Mouse (Mus musculus) heart, postnatal 36 days (tissue): ENCODE measurements around the gene Tmem208. TPM values are rescaled to one million over a fixed set of nuclear protein-coding genes. Genes with fewer than 3 reads are reported as not detected.

Experiments used
- DNase-seq, 2 experiments: peaks; one replicate each; pipeline ENCODE4 v3.0.0; 2021 to 2022
- intact Hi-C: fragments of 180-260 bp; cut with DNase I; formaldehyde crosslinking; loops from one replicate; pipeline ENCODE4 v1.15.1; 2025
- total RNA-seq, 2 experiments: library from RNA; stranded (reverse); gene quantifications; 2 replicates each; pipeline ENCODE4 v1.2.3; 2021

The Tmem208 gene
- total RNA-seq, 2 experiments from 2014 or later: 22.1 to 24.0 TPM

- peak; percentile 41 to 51 for DNase-seq
- intact Hi-C loops: no loop called here
Observed at GRCm38 (mm10) chr8:105348450-105349095, 22.4 kb downstream of the Tmem208 start, which contains the start of gene Slc9a5. TSS of gene Slc9a5 (plus strand) at chr8:105348843.

GRCm38 (mm10) chr8:105349096-105349771 lies 23.1 kb downstream of the Tmem208 start:
- DNase-seq: no peak
- intact Hi-C loops: no loop called here

- intact Hi-C loops: no loop called here
Observed at GRCm38 (mm10) chr8:105350186-105350585, 24.0 kb downstream of the Tmem208 start.

GRCm38 (mm10) chr8:105353583-105354135 lies 27.5 kb downstream of the Tmem208 start:
- no peak for DNase-seq
- intact Hi-C loops: no loop called here

More at GRCm38 (mm10) chr8:105350186-105350585, 24.0 kb downstream of the Tmem208 start:
- no peak for DNase-seq

GRCm38 (mm10) chr8:105354549-105354948 lies 28.4 kb downstream of the Tmem208 start:
- intact Hi-C loops: no loop called here
- no peak for DNase-seq

GRCm38 (mm10) chr8:105355179-105356024 lies 29.2 kb downstream of the Tmem208 start:
- peak in 1 of 2 experiments; percentile 42 for DNase-seq
- intact Hi-C loops: loop anchor here (5.0 kb wide), 1 partner anchor 197 kb away; no protein-coding TSS in a partner anchor

GRCm38 (mm10) chr8:105356681-105357080 lies 30.5 kb downstream of the Tmem208 start:
- no peak for DNase-seq

GRCm38 (mm10) chr8:105359208-105359607 lies 33.1 kb downstream of the Tmem208 start:
- intact Hi-C loops: loop anchor here (2.0 to 5.0 kb wide), 3 partner anchors 38 to 193 kb away; no protein-coding TSS in a partner anchor
- DNase-seq: no peak

More at GRCm38 (mm10) chr8:105356681-105357080, 30.5 kb downstream of the Tmem208 start:
- intact Hi-C loops: loop anchor here (5.0 kb wide), 1 partner anchor 196 kb away; no protein-coding TSS in a partner anchor

- no peak for DNase-seq
Observed at GRCm38 (mm10) chr8:105359646-105360045, 33.5 kb downstream of the Tmem208 start.

GRCm38 (mm10) chr8:105361751-105362702 lies 35.9 kb downstream of the Tmem208 start:
- DNase-seq: peak; percentile 25 to 45
- intact Hi-C loops: no loop called here

More at GRCm38 (mm10) chr8:105359646-105360045, 33.5 kb downstream of the Tmem208 start:
- intact Hi-C loops: loop anchor here (2.0 to 5.0 kb wide), 3 partner anchors 37 to 193 kb away; no protein-coding TSS in a partner anchor

- no peak for DNase-seq
- intact Hi-C loops: no loop called here
Observed at GRCm38 (mm10) chr8:105367107-105367506, 41.0 kb downstream of the Tmem208 start.

GRCm38 (mm10) chr8:105372473-105372872 lies 46.3 kb downstream of the Tmem208 start:
- no peak for DNase-seq
- intact Hi-C loops: no loop called here

GRCm38 (mm10) chr8:105373032-105373431 lies 46.9 kb downstream of the Tmem208 start, which contains the start of gene Plekhg4:
TSS of gene Plekhg4 (plus strand) at chr8:105373274.
- intact Hi-C loops: no loop called here
- DNase-seq: no peak

GRCm38 (mm10) chr8:105374513-105374966 lies 48.4 kb downstream of the Tmem208 start:
- intact Hi-C loops: no loop called here
- DNase-seq: peak in 1 of 2 experiments; percentile 46

GRCm38 (mm10) chr8:105378673-105379072 lies 52.5 kb downstream of the Tmem208 start:
- intact Hi-C loops: no loop called here
- peak; percentile 34 to 48 for DNase-seq

GRCm38 (mm10) chr8:105380308-105380707 lies 54.2 kb downstream of the Tmem208 start:
- intact Hi-C loops: no loop called here
- DNase-seq: no peak

GRCm38 (mm10) chr8:105384070-105384469 lies 57.9 kb downstream of the Tmem208 start:
- no peak for DNase-seq
- intact Hi-C loops: no loop called here
